Mouse (Mus musculus) kidney, postnatal 0 days (tissue): ENCODE measurements at regions not wholly inside any gene's neighbourhood (a gene's known extent, or its start where the extent isn't known, plus 50 kb on each side); places are given as distances from the start of the nearest gene placed in this dataset.

ENCODE experiments used
- ATAC-seq: fragments of 200-750 bp; cut with Nextera tagmentation; replicated peaks from 2 replicates; pipeline ENCODE4 v1.8.0; 2017; ENCODE audit warnings: low read depth, moderate number of reproducible peaks, moderate TSS enrichment, moderate library complexity; ENCODE audit not compliant: low FRiP score
- DNase-seq: peaks from one replicate; pipeline ENCODE4 v3.0.0-alpha.2; 2016; ENCODE audit warnings: low spot score
- H3K27ac ChIP-seq: fragments of 300-500 bp; sonication (generic); 2 replicates; pipeline ENCODE4 v1.5.1; 2014; ENCODE audit warnings: mild to moderate bottlenecking
- H3K27me3 ChIP-seq: fragments of 300-500 bp; sonication (generic); 2 replicates; pipeline ENCODE4 v1.6.1; 2014; ENCODE audit warnings: low read length, mixed read lengths; ENCODE audit not compliant: insufficient read depth
- H3K36me3 ChIP-seq: fragments of 300-500 bp; sonication (generic); 2 replicates; pipeline ENCODE4 v1.6.1; 2014; ENCODE audit warnings: low read length, mixed read lengths; ENCODE audit not compliant: insufficient read depth
- H3K4me1 ChIP-seq: fragments of 300-500 bp; sonication (generic); replicated peaks from 2 replicates; pipeline ENCODE4 v1.6.1; 2014; ENCODE audit warnings: antibody characterized with exemption, low read length, mixed read lengths; ENCODE audit not compliant: insufficient read depth
- H3K4me2 ChIP-seq: fragments of 300-500 bp; sonication (generic); 2 replicates; pipeline ENCODE4 v1.6.1; 2014; ENCODE audit warnings: mild to moderate bottlenecking, low read length, moderate library complexity, mixed read lengths
- H3K4me3 ChIP-seq: fragments of 300-500 bp; sonication (generic); replicated peaks from 2 replicates; pipeline ENCODE4 v1.5.1; 2014; ENCODE audit warnings: low read depth, low read length
- H3K9ac ChIP-seq: fragments of 300-500 bp; sonication (generic); 2 replicates; pipeline ENCODE4 v1.6.1; 2014; ENCODE audit warnings: low read depth, low read length
- H3K9me3 ChIP-seq: fragments of 300-500 bp; sonication (generic); replicated peaks from 2 replicates; pipeline ENCODE4 v1.6.1; 2016; ENCODE audit warnings: low read length, inconsistent platforms, mixed read lengths
- CTCF ChIP-seq: IDR thresholded peaks from 2 replicates; pipeline ENCODE4 v1.5.1; 2016; ENCODE audit warnings: antibody characterized with exemption, low read depth, mild to moderate bottlenecking, moderate library complexity
- WGBS: fragments of 180-500 bp; shearing (Covaris S2); extraction: QIAGEN DNeasy Blood & Tissue Kit; methylation state at CpG from one replicate; pipeline ENCODE4 v1.1.7; 2014; 5-methylcytosine and 5-hydroxymethylcytosine counted together

GRCm38 (mm10) chr11:45190601-45191370 lies 573.7 kb downstream of the Ebf1 start:
- H3K4me3 ChIP-seq = no peak overlapping the region
- H3K27ac ChIP-seq = no peak overlapping the region
- no peaks in the 10 kb centered on the region for H3K9me3 ChIP-seq
- H3K9ac ChIP-seq = no peak overlapping the region
- 74% methylated on average over 14 of the region's 14 CpGs for WGBS
- no peak for TF ChIP-seq CTCF
- DNase-seq (no peak), ATAC-seq (no peak)
- no peak overlapping the region for H3K4me2 ChIP-seq
- H3K4me1 ChIP-seq = no peaks in the 10 kb centered on the region; the same call in 1 of the 2 replicates
- no peaks in the 10 kb centered on the region for H3K27me3 ChIP-seq
- H3K36me3 ChIP-seq = no peaks in the 10 kb centered on the region

DNA sequence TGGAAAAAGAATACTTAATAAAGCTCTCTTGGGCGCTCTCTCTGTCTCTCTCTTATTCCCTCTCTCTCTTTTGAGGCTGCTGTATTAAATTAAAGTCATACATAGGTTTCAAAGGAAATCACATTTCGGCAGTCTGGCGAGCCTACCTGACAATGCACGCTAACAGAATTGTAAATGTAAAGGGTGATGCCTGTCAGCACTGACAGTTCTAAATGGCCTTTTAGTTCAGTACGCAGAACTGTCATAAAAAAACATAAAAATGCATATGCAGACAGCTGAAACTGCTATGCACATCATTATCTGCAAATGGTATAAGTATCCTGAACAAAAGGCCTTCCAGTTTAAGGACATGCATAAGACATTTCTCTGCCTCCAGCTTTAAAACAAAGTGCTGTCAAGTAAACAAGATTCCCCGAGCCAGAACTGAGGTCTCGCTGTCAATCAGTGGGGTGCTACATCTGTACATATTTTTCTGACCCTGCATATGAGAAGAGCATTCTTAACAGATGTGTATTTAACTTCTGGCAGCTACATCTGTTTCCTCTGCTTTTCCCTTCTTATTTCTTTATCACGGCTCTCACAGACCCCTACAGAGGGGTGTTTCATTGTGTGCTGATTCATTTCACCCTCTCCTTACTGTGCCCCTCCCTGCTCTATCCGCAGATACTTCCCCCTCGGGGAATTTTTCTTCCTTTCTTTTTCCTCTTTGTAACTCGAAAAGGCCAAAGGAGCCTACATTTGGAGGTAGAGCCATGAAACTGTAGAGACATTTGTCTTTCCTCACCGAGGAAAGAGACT lies 574.5 kb downstream of the Ebf1 start:
- Histone ChIP-seq H3K4me1 (no peaks in the 10 kb centered on the region; the same call in 1 of the 2 replicates), H3K4me3 (no peak overlapping the region), H3K27me3 (no peaks in the 10 kb centered on the region), H3K4me2 (no peak overlapping the region), H3K36me3 (no peaks in the 10 kb centered on the region), H3K27ac (no peak overlapping the region), H3K9ac (no peak overlapping the region), H3K9me3 (no peaks in the 10 kb centered on the region)
- ATAC-seq = no peak
- 69% methylated on average over 12 of the region's 12 CpGs for WGBS
- no peak for TF ChIP-seq CTCF
- DNase-seq = no peak

- TF ChIP-seq CTCF = no peak
- Histone ChIP-seq H3K9me3 (no peaks in the 10 kb centered on the region), H3K4me3 (no peak overlapping the region), H3K27me3 (no peaks in the 10 kb centered on the region), H3K36me3 (no peaks in the 10 kb centered on the region), H3K4me2 (no peak overlapping the region), H3K27ac (no peak overlapping the region), H3K4me1 (no peaks in the 10 kb centered on the region; the same call in 1 of the 2 replicates), H3K9ac (no peak overlapping the region)
- DNase-seq = no peak
- WGBS = 89% methylated on average over 5 of the region's 5 CpGs
- ATAC-seq = no peak
Measured at GRCm38 (mm10) chr11:45193319-45193718, 576.2 kb downstream of the Ebf1 start.

GRCm38 (mm10) chr11:45199520-45199919 lies 582.4 kb downstream of the Ebf1 start:
- Histone ChIP-seq H3K4me1 (no peaks in the 10 kb centered on the region), H3K4me2 (no peak overlapping the region), H3K4me3 (no peak overlapping the region), H3K9ac (no peak overlapping the region), H3K27me3 (no peaks in the 10 kb centered on the region), H3K9me3 (no peaks in the 10 kb centered on the region), H3K27ac (no peak overlapping the region), H3K36me3 (no peaks in the 10 kb centered on the region)
- no peak for DNase-seq
- TF ChIP-seq CTCF = no peak
- no peak for ATAC-seq
- WGBS = 70% methylated on average over 4 of the region's 4 CpGs

GRCm38 (mm10) chr11:45200714-45201405 lies 583.7 kb downstream of the Ebf1 start:
- Histone ChIP-seq H3K36me3 (no peaks in the 10 kb centered on the region), H3K4me1 (no peaks in the 10 kb centered on the region), H3K27ac (no peak overlapping the region), H3K4me3 (no peak overlapping the region), H3K4me2 (no peak overlapping the region), H3K9me3 (no peaks in the 10 kb centered on the region), H3K9ac (no peak overlapping the region), H3K27me3 (no peaks in the 10 kb centered on the region)
- no peak for TF ChIP-seq CTCF
- ATAC-seq = no peak
- DNase-seq = peak; percentile 61
- 61% methylated on average over 9 of the region's 9 CpGs for WGBS

DNA sequence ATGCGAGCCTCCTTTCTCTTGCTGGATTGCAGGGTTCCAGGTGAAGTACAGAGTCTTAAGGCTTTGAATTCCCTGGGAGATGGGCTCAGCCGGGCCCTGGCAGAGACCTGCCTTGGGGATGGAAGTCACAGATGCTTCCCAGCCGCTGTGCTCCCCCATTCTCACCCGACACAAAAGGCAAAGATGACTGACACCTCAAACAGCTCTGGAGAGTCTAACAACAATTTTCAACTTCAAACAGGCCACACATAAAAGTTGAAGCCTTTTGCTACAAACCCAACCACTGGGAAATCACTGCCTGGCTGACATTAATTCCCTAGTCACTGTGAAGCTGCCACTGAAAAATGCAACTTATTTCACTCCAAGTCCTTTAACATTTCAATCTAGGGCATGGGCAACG lies 586.3 kb downstream of the Ebf1 start:
- no peaks in the 10 kb centered on the region for H3K27me3 ChIP-seq
- no peak overlapping the region for H3K4me3 ChIP-seq
- no peaks in the 10 kb centered on the region for H3K4me1 ChIP-seq
- ATAC-seq = no peak
- no peaks in the 10 kb centered on the region for H3K36me3 ChIP-seq
- TF ChIP-seq CTCF = no peak
- no peak overlapping the region for H3K27ac ChIP-seq
- peak; percentile 30 for DNase-seq
- no peaks in the 10 kb centered on the region for H3K9me3 ChIP-seq
- WGBS = 63% methylated on average over 5 of the region's 5 CpGs
- H3K4me2 ChIP-seq = no peak overlapping the region
- no peak overlapping the region for H3K9ac ChIP-seq
